Mouse (Mus musculus) ES-Bruce4 (cell line): Measurements from ENCODE around the gene Cryl1.

ENCODE experiments used
- CTCF ChIP-seq: IDR thresholded peaks from one replicate; pipeline ENCODE4 v1.8.1; 2011; ENCODE audit warnings: low read depth, low read length
- POLR2A ChIP-seq: IDR thresholded peaks from one replicate; pipeline ENCODE4 v1.8.1; 2011; ENCODE audit warnings: low read length; ENCODE audit not compliant: insufficient read depth

DNA sequence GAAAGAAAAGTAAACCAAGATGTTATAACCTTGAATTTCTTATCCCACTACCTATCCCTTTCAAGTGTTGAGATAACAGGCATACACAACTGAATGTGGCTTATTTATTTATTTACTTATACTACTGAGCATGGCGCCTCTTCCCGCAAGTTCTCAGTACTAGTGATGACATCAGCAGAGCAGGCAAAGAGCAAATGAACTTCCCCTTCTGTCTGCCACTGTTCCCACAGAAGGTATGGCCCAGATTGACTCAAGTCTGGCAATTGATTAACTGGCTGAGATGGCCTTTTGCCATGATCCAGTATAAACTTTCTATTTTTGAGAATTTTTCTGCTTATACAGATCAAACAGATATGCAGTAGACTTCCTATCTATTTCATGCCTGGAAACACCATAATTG lies 18.9 kb upstream of the Cryl1 start:
- TF ChIP-seq POLR2A (no peak), CTCF (no peak)
